Mouse (Mus musculus): Measurements from ENCODE around the gene Ccdc6.

Gene Ccdc6

GRCm38 (mm10) chr10:70225760-70226159 is 128.8 kb downstream of the Ccdc6 start:
- no peak for DNase-seq

GRCm38 (mm10) chr10:70226608-70227007 is 129.7 kb downstream of the Ccdc6 start:
- DNase-seq = no peak

- no peak for DNase-seq
These were observed 133.4 kb downstream of the Ccdc6 start for GRCm38 (mm10) chr10:70230352-70230751.

- no peak for DNase-seq
These were observed 141.0 kb downstream of the Ccdc6 start for GRCm38 (mm10) chr10:70237936-70238335.
